Mouse (Mus musculus): ENCODE results near the gene Atg10.

The Atg10 gene

GRCm38 (mm10) chr13:91175347-91175746, 48.4 kb downstream of the Atg10 start:
- DNase-seq (ENCODE audit: low spot score in 2 of 2) = no peak

DNA sequence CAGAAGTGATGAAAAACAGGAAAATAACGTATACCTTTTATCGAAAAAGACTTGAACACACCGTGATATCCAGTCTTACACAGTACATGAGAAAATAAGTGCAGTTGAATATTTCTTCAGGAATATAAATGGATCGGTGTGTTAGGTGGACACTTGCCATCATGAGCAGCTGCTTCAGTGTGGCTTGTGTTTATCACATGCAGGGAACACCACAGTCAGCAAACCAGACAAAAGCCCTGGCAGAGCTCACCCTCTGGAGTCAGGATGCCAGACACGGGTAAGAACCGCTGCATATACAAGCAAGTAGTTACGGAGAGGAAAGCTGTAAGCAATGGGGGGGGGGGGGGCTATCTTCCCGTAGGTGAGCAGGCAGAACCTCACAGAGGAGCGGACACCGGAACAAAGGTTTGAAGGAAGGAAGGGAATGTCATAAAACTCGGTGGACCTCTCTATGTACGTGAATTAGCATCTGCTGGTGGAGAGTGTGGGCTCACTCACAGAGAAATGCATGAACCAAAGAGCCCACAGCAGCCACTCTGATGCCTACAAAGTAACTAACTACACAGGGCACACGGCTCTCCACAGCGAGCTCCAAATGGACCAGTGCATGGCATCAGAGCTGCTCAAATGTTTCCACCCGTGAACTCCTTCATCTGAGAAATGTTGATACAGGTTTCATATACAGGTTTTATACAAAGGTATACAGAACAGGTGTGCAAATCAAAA, 51.8 kb downstream of the Atg10 start:
- DNase-seq (ENCODE audit: low spot score in 2 of 2) = peak; percentile 41 to 49

DNA sequence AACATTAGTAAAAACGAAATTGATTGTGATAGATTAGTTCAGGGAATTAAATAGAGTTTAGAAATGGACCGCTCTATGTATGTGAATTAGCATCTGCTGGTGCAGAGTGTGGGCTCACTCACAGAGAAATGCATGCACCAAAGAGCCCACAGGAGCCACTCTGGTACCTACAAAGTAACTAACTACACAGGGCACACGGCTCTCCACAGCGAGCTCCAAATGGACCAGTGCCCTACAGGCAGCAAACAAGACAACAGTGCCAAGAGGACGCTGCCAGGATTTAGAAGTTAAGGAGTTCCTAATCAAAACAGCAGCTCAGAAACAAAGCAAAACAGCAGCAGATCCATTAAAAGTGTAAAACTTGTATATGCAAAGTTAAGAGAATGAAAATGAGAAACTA, 52.6 kb downstream of the Atg10 start:
- peak in 1 of 2 experiments; percentile 27 for DNase-seq (ENCODE audit: low spot score in 2 of 2)

- DNase-seq (ENCODE audit: low spot score in 2 of 2) = peak in 1 of 2 experiments; percentile 38
Measured at GRCm38 (mm10) chr13:91169529-91170319, 54.0 kb downstream of the Atg10 start.

DNA sequence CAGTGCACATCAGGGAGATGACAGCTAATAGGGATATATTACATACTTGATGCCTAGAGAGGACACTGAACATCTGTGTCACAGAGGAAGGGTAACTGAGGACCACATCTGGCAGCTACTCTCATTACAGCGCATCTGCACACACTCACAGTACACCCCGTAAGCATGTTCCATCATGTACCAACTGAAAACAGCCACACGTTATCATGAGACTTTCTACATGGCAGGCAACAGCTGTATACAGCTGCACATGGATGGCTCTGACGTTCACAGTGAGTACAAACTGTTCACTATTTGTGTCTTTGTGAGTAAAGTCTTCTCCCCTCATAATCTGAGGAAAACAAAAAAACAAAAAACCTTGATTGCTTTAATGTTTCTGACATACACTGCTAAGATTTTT, 55.3 kb downstream of the Atg10 start:
- no peak for DNase-seq (ENCODE audit: low spot score in 2 of 2)

GRCm38 (mm10) chr13:91167561-91167960, 56.2 kb downstream of the Atg10 start:
- no peak for DNase-seq (ENCODE audit: low spot score in 2 of 2)

DNA sequence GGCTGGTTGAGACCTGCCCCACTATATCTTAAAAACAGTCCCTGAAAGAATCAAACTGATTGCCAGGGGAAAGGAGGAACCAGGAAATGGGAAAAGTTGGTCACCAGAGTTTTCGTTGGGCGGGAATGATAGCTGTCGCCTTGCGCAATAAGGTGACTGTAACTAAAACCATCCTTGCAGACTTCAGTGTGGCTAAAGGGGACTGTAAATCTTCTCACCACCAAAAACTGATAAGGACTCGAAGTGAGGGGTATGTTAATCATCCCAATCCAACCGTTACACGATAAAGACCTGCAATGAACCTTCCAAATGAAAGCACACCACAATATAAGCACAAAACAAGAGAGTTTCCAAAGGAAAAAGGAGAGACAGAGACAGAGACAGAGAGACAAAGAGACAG, 57.5 kb downstream of the Atg10 start:
- no peak for DNase-seq (ENCODE audit: low spot score in 2 of 2)

- peak; percentile 48 to 64 for DNase-seq (ENCODE audit: low spot score in 2 of 2)
Measured at GRCm38 (mm10) chr13:91165200-91165599, 58.6 kb downstream of the Atg10 start.

GRCm38 (mm10) chr13:91163292-91163691, 60.5 kb downstream of the Atg10 start:
- DNase-seq (ENCODE audit: low spot score in 2 of 2) = no peak

DNA sequence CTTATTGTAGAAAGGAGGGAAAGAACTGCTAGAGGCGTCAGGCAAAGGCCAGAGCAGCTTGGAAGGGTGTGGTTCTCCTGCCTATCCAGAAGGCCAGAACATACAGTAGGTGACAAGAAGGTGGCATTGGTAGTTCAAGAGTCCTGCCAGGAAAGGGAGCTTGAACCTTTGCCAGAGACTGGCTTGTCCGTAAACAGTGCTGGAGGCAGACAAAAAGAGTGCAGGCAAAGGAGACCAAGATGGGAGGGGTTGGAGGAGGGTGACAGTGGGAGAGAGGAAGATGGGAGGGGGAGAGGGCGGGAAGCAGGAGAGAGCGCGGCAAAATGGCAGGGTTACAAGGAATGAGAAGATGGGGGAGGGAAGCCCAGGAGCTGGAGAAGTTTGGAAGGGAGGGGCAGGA, 61.3 kb downstream of the Atg10 start:
- DNase-seq (ENCODE audit: low spot score in 2 of 2) = no peak

- no peak for DNase-seq (ENCODE audit: low spot score in 2 of 2)
Measured at GRCm38 (mm10) chr13:91160616-91161015, 63.2 kb downstream of the Atg10 start.

- DNase-seq (ENCODE audit: low spot score in 2 of 2) = no peak
Measured at GRCm38 (mm10) chr13:91159881-91160280, 63.9 kb downstream of the Atg10 start.

DNA sequence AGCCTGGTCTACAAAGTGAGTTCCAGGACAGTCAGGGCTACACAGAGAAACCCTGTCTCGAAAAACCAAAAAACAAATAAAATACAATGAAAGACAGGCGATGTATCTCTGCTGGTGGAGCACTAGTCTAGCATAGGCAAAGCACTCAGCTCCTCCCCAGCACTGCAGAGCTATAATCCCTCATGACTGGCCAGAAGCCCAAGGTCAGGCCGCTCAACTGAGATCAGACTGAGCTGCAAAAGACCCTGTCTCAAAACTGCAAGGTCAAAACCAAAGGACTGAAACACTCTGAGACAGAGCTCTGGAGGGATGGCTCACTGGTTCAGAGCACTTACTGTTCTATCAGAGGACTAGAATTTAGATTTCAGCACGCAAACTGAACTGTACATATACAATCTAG, 65.8 kb downstream of the Atg10 start:
- DNase-seq (ENCODE audit: low spot score in 2 of 2) = no peak

DNA sequence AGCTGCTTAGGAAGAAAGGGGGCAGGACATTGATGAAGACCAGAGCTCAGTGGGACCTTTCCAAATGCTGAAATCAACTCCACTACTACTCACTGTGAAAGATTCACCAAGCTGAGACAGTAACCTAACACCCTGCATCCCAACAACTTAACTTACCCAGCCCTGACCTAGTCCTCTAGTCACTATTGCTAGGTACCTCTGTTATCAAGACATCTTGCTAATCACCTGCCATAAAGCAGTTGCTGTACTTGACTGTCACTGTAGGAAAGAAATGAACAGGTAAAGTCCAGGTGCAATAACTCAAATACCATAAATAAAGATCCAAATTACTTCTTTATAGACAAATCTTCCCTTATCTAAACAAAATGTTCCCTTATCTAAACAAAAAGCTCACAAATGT, 66.3 kb downstream of the Atg10 start:
- no peak for DNase-seq (ENCODE audit: low spot score in 2 of 2)

DNA sequence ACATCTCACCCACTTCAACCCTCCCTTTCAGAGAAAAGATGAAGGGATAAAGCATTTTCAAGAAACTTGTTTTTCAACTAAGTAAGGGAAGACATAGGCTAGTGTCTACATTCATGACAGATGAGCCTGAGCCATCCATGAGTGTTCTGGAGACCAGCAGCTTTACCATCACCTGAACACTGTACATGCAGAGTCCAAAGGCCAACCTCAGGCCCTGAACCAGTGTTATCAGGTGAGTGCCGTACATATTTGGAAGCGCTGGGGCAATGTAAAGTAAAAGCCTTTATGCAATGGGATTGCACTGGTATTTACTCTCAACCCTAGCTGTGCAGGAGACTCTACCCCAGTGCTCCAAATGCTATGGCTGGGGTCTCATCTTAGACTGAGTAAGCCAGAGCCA, 66.8 kb downstream of the Atg10 start:
- no peak for DNase-seq (ENCODE audit: low spot score in 2 of 2)

- DNase-seq (ENCODE audit: low spot score in 2 of 2) = no peak
Measured at GRCm38 (mm10) chr13:91156308-91156707, 67.5 kb downstream of the Atg10 start.

GRCm38 (mm10) chr13:91155429-91156207, 68.2 kb downstream of the Atg10 start:
- DNase-seq (ENCODE audit: low spot score in 2 of 2) = peak in 1 of 2 experiments; percentile 46

DNA sequence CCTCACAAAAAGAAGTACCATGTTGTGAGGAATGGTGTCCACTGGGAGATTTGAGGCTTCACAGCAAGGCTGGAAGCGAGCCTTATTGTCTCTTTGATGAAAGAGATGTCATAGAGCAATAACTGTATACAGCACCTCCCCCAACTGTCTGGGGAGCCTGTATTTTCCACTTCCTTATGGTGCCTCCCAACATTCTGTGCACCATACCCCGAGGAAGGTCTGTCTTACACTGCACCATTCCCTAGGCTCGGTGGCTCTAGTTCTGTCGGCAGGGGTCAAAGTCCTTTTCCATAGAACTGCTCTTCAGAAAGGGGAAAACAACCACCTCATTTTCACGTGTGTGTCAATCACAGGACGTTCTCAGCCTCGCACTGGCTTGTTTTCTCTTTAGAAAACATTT, 69.1 kb downstream of the Atg10 start:
- DNase-seq (ENCODE audit: low spot score in 2 of 2) = no peak

- no peak for DNase-seq (ENCODE audit: low spot score in 2 of 2)
Measured at GRCm38 (mm10) chr13:91136337-91136736, 87.4 kb downstream of the Atg10 start.

GRCm38 (mm10) chr13:91133334-91133890, 90.4 kb downstream of the Atg10 start:
- no peak for DNase-seq (ENCODE audit: low spot score in 2 of 2)

DNA sequence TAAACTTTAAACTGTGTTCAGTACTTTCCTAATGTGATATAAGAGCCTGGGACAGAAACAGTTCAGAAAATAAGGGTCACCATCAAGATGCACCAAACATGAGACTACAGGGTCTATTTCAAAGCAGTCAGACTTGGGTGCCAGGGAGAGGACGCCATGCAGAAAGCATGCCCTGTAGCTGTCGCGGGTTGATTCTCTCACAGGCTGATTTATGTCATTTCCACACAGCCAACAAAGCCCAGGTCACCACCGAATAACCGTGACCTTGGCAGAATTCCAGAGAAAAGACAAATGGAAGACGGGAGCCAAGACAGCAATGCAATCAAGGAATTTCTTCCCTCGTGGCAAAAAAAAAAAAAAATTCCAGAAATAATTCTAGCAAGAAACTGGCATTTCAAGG, 94.7 kb downstream of the Atg10 start:
- DNase-seq (ENCODE audit: low spot score in 2 of 2) = no peak

DNA sequence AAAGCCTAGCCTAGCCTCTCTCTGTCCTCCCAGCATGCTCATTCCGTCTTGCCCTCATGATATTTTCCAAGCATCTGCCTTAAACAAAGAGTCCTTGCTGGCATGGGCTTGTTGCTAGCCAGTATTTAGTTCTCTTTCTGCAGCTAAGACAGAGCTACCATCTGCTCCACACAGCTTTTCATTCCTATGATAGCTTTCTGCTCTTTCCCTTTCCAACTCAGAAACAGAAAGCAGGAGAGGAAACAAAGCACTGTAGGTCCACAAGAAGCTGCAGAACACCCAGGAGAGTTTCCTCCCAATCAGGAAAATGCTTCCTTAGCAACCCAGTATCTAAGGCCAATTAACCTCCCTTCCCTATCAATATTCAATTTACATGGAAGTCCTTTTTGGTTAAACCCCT, 95.2 kb downstream of the Atg10 start:
- DNase-seq (ENCODE audit: low spot score in 2 of 2) = peak; percentile 30 to 69

Data from right cerebral cortex, postnatal 10 days (tissue).